Mouse (Mus musculus) midbrain, embryonic 12.5 days (tissue): ENCODE measurements around the gene Grpr. TPM values are rescaled to one million over a fixed set of nuclear protein-coding genes. Genes with fewer than 3 reads are reported as not detected.

Experiments used
- ATAC-seq: fragments of 200-750 bp; cut with Nextera tagmentation; 2 replicates; pipeline ENCODE4 v1.8.0; 2017; ENCODE audit warnings: low read depth, moderate TSS enrichment, moderate library complexity; ENCODE audit not compliant: low FRiP score
- H3K27ac ChIP-seq: fragments of 300-500 bp; sonication (generic); replicated peaks from 2 replicates; pipeline ENCODE4 v1.5.1; 2016; ENCODE audit warnings: mild to moderate bottlenecking
- H3K27me3 ChIP-seq: fragments of 300-500 bp; sonication (generic); 2 replicates; pipeline ENCODE4 v1.6.1; 2016; ENCODE audit warnings: mild to moderate bottlenecking
- H3K36me3 ChIP-seq: fragments of 300-500 bp; sonication (generic); 2 replicates; pipeline ENCODE4 v1.6.1; 2016
- H3K4me1 ChIP-seq: fragments of 300-500 bp; sonication (generic); 2 replicates; pipeline ENCODE4 v1.6.1; 2016
- H3K4me2 ChIP-seq: fragments of 300-500 bp; sonication (generic); replicated peaks from 2 replicates; pipeline ENCODE4 v1.6.1; 2016; ENCODE audit warnings: mild to moderate bottlenecking, moderate library complexity
- H3K4me3 ChIP-seq: fragments of 300-500 bp; sonication (generic); 2 replicates; pipeline ENCODE4 v1.5.1; 2016; ENCODE audit warnings: mild to moderate bottlenecking
- H3K9ac ChIP-seq: fragments of 300-500 bp; sonication (generic); replicated peaks from 2 replicates; pipeline ENCODE4 v1.6.1; 2016; ENCODE audit warnings: mild to moderate bottlenecking, moderate library complexity
- H3K9me3 ChIP-seq: fragments of 300-500 bp; sonication (generic); 2 replicates; pipeline ENCODE4 v1.6.1; 2016; ENCODE audit warnings: mild to moderate bottlenecking
- WGBS: fragments of 180-500 bp; shearing (Covaris S2); methylation state at CpG from one replicate; pipeline ENCODE4 v1.1.7; 2016; 5-methylcytosine and 5-hydroxymethylcytosine counted together
- polyA plus RNA-seq: library from polyadenylated mRNA; unstranded; fragments of >200 nt; fragmentation: Nextera tagmentation; extraction: Ambion mirVana; gene quantifications from 2 replicates; pipeline ENCODE4 v1.2.1, GENCODE M21; 2016

Grpr gene
- not detected in 2 replicates for polyA plus RNA-seq

DNA sequence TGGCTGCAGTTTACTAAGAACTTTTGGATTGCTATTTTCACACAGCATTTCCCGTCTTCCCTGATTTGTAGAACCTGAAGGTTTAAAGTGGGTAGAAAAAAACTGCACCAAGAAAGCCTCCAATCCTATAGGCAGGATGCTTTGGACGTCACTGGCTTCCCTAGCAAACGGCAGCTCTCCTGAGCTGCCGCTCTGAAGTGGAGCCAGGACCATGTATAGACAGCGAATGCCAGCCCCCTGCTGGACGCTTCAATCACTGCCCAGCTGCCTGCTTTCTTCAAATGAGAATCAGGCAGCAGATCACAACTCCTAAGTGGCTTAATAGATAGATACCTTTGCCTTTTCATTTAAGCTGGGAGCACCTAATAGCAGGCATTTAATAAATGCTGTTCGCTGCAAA lies at the start of gene Grpr:
Gene Grpr, minus strand, starts transcription at position 12 of the 400 bp plus-strand sequence.
- WGBS, result 25% methylated on average over 7 of the region's 7 CpGs
- Histone ChIP-seq H3K36me3 (no peaks in the 10 kb centered on the region), H3K4me2 (no peak within 1 kb of the TSS), H3K4me1 (no peaks in the 10 kb centered on the region), H3K9me3 (no peaks in the 10 kb centered on the region), H3K4me3 (no peak within 1 kb of the TSS), H3K27me3 (peaks cover 54% of the 10 kb centered on the region), H3K27ac (no peak within 1 kb of the TSS), H3K9ac (no peak within 1 kb of the TSS)
- peak; percentile 91 for ATAC-seq

DNA sequence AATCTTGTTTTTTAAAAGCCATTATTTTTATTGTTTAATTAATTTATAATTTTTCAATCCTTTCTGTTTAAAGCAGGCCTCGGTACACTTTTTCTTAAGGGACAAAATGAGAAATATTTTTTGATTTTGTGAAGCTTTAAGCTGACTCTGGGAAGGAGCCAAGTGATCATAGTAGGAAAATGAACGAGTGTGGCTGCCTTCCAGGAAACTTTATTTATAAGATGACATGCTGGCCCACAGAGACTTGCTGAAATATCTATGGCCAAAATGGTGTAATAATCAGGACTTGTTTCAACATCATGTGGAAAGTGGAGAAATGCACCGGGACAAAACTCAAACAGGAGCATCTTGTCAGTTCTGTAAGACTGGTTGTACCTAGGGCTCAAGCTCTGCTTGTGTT lies 11.0 kb upstream of the Grpr start:
- Histone ChIP-seq H3K4me1 (no peaks in the 10 kb centered on the region), H3K9me3 (no peaks in the 10 kb centered on the region), H3K36me3 (no peaks in the 10 kb centered on the region), H3K4me3 (no peak overlapping the region), H3K27me3 (peaks cover 9% of the 10 kb centered on the region; the same call in 1 of the 2 replicates), H3K9ac (no peak overlapping the region), H3K4me2 (no peak overlapping the region), H3K27ac (no peak overlapping the region)
- 80% methylated on average over 3 of the region's 3 CpGs for WGBS
- ATAC-seq, result no peak

DNA sequence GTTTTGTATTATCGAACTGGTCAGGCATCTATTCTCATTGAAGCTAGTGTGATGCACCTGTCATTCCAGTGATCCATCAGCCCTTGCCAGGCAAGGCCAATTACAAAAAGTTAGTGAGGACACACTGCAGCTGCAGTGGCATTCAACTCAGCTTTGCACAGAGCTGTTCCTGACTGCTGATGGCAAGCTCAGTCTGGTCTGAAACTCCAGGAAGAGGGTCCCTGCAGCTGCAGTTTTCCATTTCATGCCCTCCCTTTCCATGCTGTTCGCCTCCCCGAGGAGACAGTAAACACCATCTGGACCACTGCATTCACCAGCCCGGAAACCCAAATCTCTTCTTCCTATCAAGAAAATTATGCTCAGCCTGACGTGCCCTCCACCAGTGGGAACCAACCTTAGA lies 2.4 kb downstream of the Grpr start:
- no peak overlapping the region for H3K4me3 ChIP-seq
- 79% methylated on average over 5 of the region's 5 CpGs for WGBS
- H3K9me3 ChIP-seq, result no peaks in the 10 kb centered on the region
- no peak overlapping the region for H3K27ac ChIP-seq
- H3K4me1 ChIP-seq, result no peaks in the 10 kb centered on the region
- H3K9ac ChIP-seq, result no peak overlapping the region
- H3K36me3 ChIP-seq, result no peaks in the 10 kb centered on the region
- no peak overlapping the region for H3K4me2 ChIP-seq
- peaks cover 45% of the 10 kb centered on the region for H3K27me3 ChIP-seq
- no peak for ATAC-seq

DNA sequence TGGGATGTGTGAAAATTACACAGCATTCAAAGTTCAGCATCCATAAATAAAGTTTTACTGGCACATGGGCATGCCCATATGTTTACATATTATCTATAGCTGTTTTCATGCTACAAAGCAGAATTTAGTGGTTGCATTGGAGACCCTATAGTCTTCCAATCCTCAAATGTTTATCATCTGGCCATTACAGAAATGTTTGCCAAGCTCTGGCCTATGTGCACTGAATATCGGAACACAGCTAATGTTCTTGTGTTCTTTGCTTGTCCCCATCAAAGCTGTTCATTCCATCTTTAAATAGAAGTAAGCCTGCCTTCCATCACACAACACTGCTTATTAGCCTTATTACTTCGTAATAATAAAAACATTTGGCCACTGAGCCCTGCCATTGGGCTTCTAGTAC lies 16.6 kb downstream of the Grpr start:
- H3K4me1 ChIP-seq, result no peaks in the 10 kb centered on the region
- WGBS, result 67% methylated on average over 2 of the region's 2 CpGs
- no peak for ATAC-seq
- H3K27me3 ChIP-seq, result peaks cover 14% of the 10 kb centered on the region
- H3K4me3 ChIP-seq, result no peak overlapping the region
- H3K9me3 ChIP-seq, result no peaks in the 10 kb centered on the region
- no peak overlapping the region for H3K4me2 ChIP-seq
- H3K9ac ChIP-seq, result no peak overlapping the region
- no peaks in the 10 kb centered on the region for H3K36me3 ChIP-seq
- H3K27ac ChIP-seq, result no peak overlapping the region

DNA sequence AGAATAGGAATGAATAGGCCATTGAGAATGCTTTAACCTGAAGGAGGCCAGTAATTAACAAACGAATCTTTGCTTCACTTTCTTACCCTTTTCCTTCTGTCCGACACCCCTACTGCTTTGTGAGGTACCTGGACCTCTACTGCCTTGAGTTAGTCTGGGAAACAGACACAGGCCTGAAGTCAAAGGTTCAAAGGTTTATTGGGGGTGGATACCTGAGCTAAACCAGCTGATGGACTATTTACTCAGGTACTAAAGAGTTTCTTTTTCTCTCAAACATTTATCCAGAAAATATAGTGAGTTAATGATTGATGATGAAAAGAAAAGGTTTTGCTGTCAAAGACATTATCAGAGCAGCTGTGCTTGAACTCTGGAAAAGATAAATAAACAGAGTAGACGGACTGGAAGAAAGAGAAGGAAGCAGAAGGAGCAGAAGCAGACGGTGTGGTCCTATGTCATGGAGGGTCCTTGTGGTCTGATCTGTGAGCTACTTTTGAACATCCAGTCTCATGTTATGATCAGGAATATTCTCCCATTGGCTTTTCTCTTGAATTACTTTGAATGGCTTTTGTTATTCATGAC lies 30.4 kb downstream of the Grpr start:
- peaks cover 15% of the 10 kb centered on the region for H3K27me3 ChIP-seq
- no peaks in the 10 kb centered on the region for H3K9me3 ChIP-seq
- ATAC-seq, result no peak
- no peak overlapping the region for H3K4me2 ChIP-seq
- H3K4me3 ChIP-seq, result no peak overlapping the region
- H3K27ac ChIP-seq, result no peak overlapping the region
- H3K36me3 ChIP-seq, result no peaks in the 10 kb centered on the region
- no peaks in the 10 kb centered on the region for H3K4me1 ChIP-seq
- 73% methylated on average over 4 of the region's 4 CpGs for WGBS
- H3K9ac ChIP-seq, result no peak overlapping the region

DNA sequence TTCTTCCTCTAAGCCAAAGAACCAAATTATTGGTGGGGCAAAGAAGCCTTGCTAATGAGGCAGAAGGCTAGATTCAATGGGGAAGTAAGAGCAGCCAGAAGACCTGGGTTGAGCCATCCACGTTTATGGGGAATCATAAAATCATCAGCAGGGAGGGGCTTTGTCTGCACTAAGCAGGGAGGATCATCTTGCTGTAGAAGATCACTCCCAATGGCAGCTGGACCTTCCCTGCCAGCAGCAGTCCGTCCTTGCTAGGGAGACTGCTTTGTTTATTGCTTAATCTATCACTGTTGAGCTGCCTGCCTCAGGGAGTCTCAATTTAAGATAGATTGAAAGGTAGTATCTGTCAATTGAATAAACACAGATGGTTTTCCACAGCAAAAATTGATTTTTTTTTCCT lies 37.7 kb downstream of the Grpr start:
- whole genome bisulfite sequencing, result 48% methylated on average over 2 of the region's 2 CpGs
- H3K36me3 ChIP-seq, result no peaks in the 10 kb centered on the region
- no peak overlapping the region for H3K27ac ChIP-seq
- H3K4me2 ChIP-seq, result no peak overlapping the region
- no peaks in the 10 kb centered on the region for H3K4me1 ChIP-seq
- no peaks in the 10 kb centered on the region for H3K9me3 ChIP-seq
- no peak overlapping the region for H3K4me3 ChIP-seq
- no peak overlapping the region for H3K9ac ChIP-seq
- ATAC-seq, result no peak
- H3K27me3 ChIP-seq, result peaks cover 20% of the 10 kb centered on the region

DNA sequence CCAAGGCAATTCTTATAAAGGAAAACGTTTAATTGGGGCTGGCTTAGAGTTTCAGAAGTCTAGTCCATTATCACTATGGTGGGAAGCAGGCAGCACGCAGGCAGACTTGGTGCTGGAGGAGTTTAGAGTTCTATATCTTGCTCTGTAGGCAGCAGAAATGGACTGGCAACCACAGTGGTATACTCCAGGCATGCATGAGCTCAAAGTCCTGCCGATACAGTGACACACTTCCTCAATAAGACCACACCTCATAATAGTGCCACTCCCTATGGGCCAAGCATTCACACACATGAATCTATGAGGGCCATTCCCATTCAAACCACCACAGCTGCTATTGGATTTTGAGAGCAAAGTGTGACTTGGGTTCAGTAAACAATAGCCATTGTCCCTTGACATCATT lies 47.4 kb downstream of the Grpr start:
- H3K36me3 ChIP-seq, result no peaks in the 10 kb centered on the region
- no peak overlapping the region for H3K27ac ChIP-seq
- H3K27me3 ChIP-seq, result peaks cover 7% of the 10 kb centered on the region; the same call in 1 of the 2 replicates
- H3K9me3 ChIP-seq, result no peaks in the 10 kb centered on the region
- WGBS, result 76% methylated on average over 3 of the region's 3 CpGs
- no peak overlapping the region for H3K4me3 ChIP-seq
- H3K9ac ChIP-seq, result no peak overlapping the region
- H3K4me2 ChIP-seq, result no peak overlapping the region
- no peak for ATAC-seq
- no peaks in the 10 kb centered on the region for H3K4me1 ChIP-seq

Other genes with a start within 250 kb of the Grpr start
- 0.40 and 0.58 TPM in 2 replicates for gene Rnf138rt1, start 211.7 kb upstream of the Grpr start, polyA plus RNA-seq